In genomic region chr3:130694705-130695104, GRCm38 (mm10) we compare ENCODE assay signal across 21 mouse cellular contexts. TPM values are rescaled to one million over a fixed set of nuclear protein-coding genes. Genes with fewer than 3 reads are reported as not detected.
DNase-seq lines count a peak whose midpoint lies in the region; ATAC-seq and TF ChIP-seq lines count a peak whose summit lies in the region.
"Had no signal": no experiment of that assay in that cellular context is flagged by ENCODE, and none has a peak within 500 bp of the region (broad histone marks: within the 10 kb centered on the region; RNA-seq: fewer than 3 reads in every experiment).

No protein-coding gene starts in this region.

- peaks cover 4% of the 10 kb centered on the region; the same call in 1 of the 2 replicates for H3K79me2 ChIP-seq in MEL (ENCODE audit: control insufficient read depth, insufficient read depth, low read length, poor library complexity)

- ATAC-seq in forebrain, postnatal 0 days: peak; percentile 43
- no peak; the same call in 1 of the 2 replicates for ATAC-seq in forebrain, embryonic 16.5 days
- ATAC-seq in midbrain, embryonic 14.5 days (ENCODE audit: low FRiP score, low TSS enrichment): peak; percentile 32; the same call in 1 of the 2 replicates
- ATAC-seq in midbrain, embryonic 16.5 days: no peak
- ATAC-seq: liver, postnatal 0 days had no signal

- no peak for TF ChIP-seq CTCF in forebrain, postnatal 0 days (IDR thresholded peaks at IDR 0.05; ENCODE audit: low read depth)
- TF ChIP-seq CTCF in MEL (IDR thresholded peaks at IDR 0.05 in 2 of 3, conservative IDR thresholded peaks at IDR 0.05 in 1 of 3; ENCODE audit: control insufficient read depth in 1 of 3, insufficient read depth in 1 of 3, low read depth in 2 of 3, low read length in 3 of 3, poor library complexity in 1 of 3, severe bottlenecking in 1 of 3): no peak

- TF ChIP-seq RAD21 in MEL (IDR thresholded peaks at IDR 0.05; ENCODE audit: low read depth, low read length): no peak

- H3K4me3 ChIP-seq in forebrain, postnatal 0 days (ENCODE audit: low read depth, low read length): no peak overlapping the region
- no peak overlapping the region for H3K4me3 ChIP-seq in forebrain, embryonic 16.5 days (replicated peaks; ENCODE audit: low read length)
- no peak overlapping the region for H3K4me3 ChIP-seq in midbrain, embryonic 14.5 days (replicated peaks; ENCODE audit: low read depth, low read length)
- no peak overlapping the region for H3K4me3 ChIP-seq in midbrain, embryonic 16.5 days (ENCODE audit: low read depth, low read length)
- no peak overlapping the region for H3K4me3 ChIP-seq in MEL (ENCODE audit: control insufficient read depth in 1 of 2, insufficient read depth in 1 of 2, low read depth in 2 of 2, low read length in 2 of 2)
- H3K4me3 ChIP-seq: embryonic facial prominence, embryonic 13.5 days; hindbrain, embryonic 13.5 days; kidney, embryonic 15.5 days; megakaryocyte, embryonic 14.5 days; myocyte had no signal

- WGBS in forebrain, postnatal 0 days: 94% methylated on average over 7 of the region's 7 CpGs
- 96% methylated on average over 7 of the region's 7 CpGs for WGBS in forebrain, embryonic 16.5 days
- WGBS in midbrain, embryonic 14.5 days: 95% methylated on average over 7 of the region's 7 CpGs
- WGBS in midbrain, embryonic 16.5 days: 92% methylated on average over 7 of the region's 7 CpGs

- no peak overlapping the region for H3K9ac ChIP-seq in forebrain, postnatal 0 days
- H3K9ac ChIP-seq in forebrain, embryonic 16.5 days (replicated peaks; ENCODE audit: low read depth, low read length): no peak overlapping the region
- no peak overlapping the region for H3K9ac ChIP-seq in midbrain, embryonic 14.5 days (replicated peaks; ENCODE audit: low read length)
- no peak overlapping the region for H3K9ac ChIP-seq in midbrain, embryonic 16.5 days (ENCODE audit: low read depth, low read length)
- H3K9ac ChIP-seq in MEL (ENCODE audit: control insufficient read depth, low read depth, low read length, poor library complexity, severe bottlenecking): no peak overlapping the region
- H3K9ac ChIP-seq: embryonic facial prominence, embryonic 13.5 days; hindbrain, embryonic 13.5 days; kidney, embryonic 15.5 days; liver, postnatal 0 days had no signal

- no peaks in the 10 kb centered on the region for H3K27me3 ChIP-seq in forebrain, postnatal 0 days (ENCODE audit: insufficient read depth, low read length)
- no peaks in the 10 kb centered on the region for H3K27me3 ChIP-seq in forebrain, embryonic 16.5 days (replicated peaks; ENCODE audit: control insufficient read depth, insufficient read depth, low read length)
- H3K27me3 ChIP-seq in midbrain, embryonic 14.5 days (ENCODE audit: control insufficient read depth, insufficient read depth, low read length): no peaks in the 10 kb centered on the region
- no peaks in the 10 kb centered on the region for H3K27me3 ChIP-seq in midbrain, embryonic 16.5 days (ENCODE audit: control insufficient read depth, insufficient read depth, low read depth, low read length)
- H3K27me3 ChIP-seq in MEL (ENCODE audit: control insufficient read depth in 1 of 2, insufficient read depth in 2 of 2, low read length in 2 of 2): no peaks in the 10 kb centered on the region
- H3K27me3 ChIP-seq in splenic B cell, adult 2 months (ENCODE audit: control insufficient read depth, insufficient read depth, low read length, poor library complexity, severe bottlenecking): no peaks in the 10 kb centered on the region
- H3K27me3 ChIP-seq: embryonic facial prominence, embryonic 13.5 days; hindbrain, embryonic 13.5 days; kidney, embryonic 15.5 days; megakaryocyte, embryonic 14.5 days had no signal

- peaks cover 22% of the 10 kb centered on the region for H3K36me3 ChIP-seq in forebrain, postnatal 0 days (ENCODE audit: insufficient read depth)
- H3K36me3 ChIP-seq in forebrain, embryonic 16.5 days (ENCODE audit: control insufficient read depth, insufficient read depth): peaks cover 9% of the 10 kb centered on the region; the same call in 1 of the 2 replicates
- peaks cover 38% of the 10 kb centered on the region for H3K36me3 ChIP-seq in midbrain, embryonic 14.5 days (ENCODE audit: control insufficient read depth, insufficient read depth, low read length)
- peaks cover 4% of the 10 kb centered on the region; the same call in 1 of the 2 replicates for H3K36me3 ChIP-seq in midbrain, embryonic 16.5 days (ENCODE audit: control insufficient read depth, insufficient read depth, low read length)
- H3K36me3 ChIP-seq in MEL (ENCODE audit: control insufficient read depth in 1 of 2, insufficient read depth in 2 of 2, low read length in 2 of 2): peaks cover 0 to 16% of the 10 kb centered on the region in 2 experiments; a peak in 3 of 4 replicates
- H3K36me3 ChIP-seq in splenic B cell, adult 2 months (ENCODE audit: control insufficient read depth, insufficient read depth, low read length, poor library complexity, severe bottlenecking): 0 out of 2 replicates have a peak, but pooled peaks cover 2% of the 10 kb centered on the region

- H3K9me3 ChIP-seq in forebrain, postnatal 0 days (ENCODE audit: low read length): no peaks in the 10 kb centered on the region
- no peaks in the 10 kb centered on the region for H3K9me3 ChIP-seq in forebrain, embryonic 16.5 days (ENCODE audit: control insufficient read depth, low read length)
- no peaks in the 10 kb centered on the region for H3K9me3 ChIP-seq in midbrain, embryonic 14.5 days (ENCODE audit: control insufficient read depth, low read length)
- H3K9me3 ChIP-seq in midbrain, embryonic 16.5 days (replicated peaks; ENCODE audit: control insufficient read depth, low read length, poor library complexity, severe bottlenecking): no peaks in the 10 kb centered on the region
- no peaks in the 10 kb centered on the region for H3K9me3 ChIP-seq in MEL (replicated peaks; ENCODE audit: insufficient read depth, low read length)
- H3K9me3 ChIP-seq: embryonic facial prominence, embryonic 13.5 days; G1E; hindbrain, embryonic 13.5 days; kidney, embryonic 15.5 days; megakaryocyte, embryonic 14.5 days had no signal

- no peak for TF ChIP-seq EP300 in MEL (IDR thresholded peaks at IDR 0.05; ENCODE audit: low read depth in 1 of 2, low read length in 2 of 2)

- H3K27ac ChIP-seq in forebrain, postnatal 0 days (ENCODE audit: low read depth, low read length): no peak overlapping the region
- H3K27ac ChIP-seq in forebrain, embryonic 16.5 days (ENCODE audit: low read length): no peak overlapping the region
- H3K27ac ChIP-seq in midbrain, embryonic 14.5 days (replicated peaks; ENCODE audit: low read depth, low read length): no peak overlapping the region
- no peak overlapping the region for H3K27ac ChIP-seq in midbrain, embryonic 16.5 days (ENCODE audit: low read length)
- peak overlapping the region; percentile 33 for H3K27ac ChIP-seq in MEL (ENCODE audit: control insufficient read depth, low read depth, low read length)
- H3K27ac ChIP-seq: embryonic facial prominence, embryonic 13.5 days; hindbrain, embryonic 13.5 days; kidney, embryonic 15.5 days had no signal

- H3K4me2 ChIP-seq in forebrain, postnatal 0 days (ENCODE audit: low read depth): no peak overlapping the region
- H3K4me2 ChIP-seq in forebrain, embryonic 16.5 days (ENCODE audit: low read length): no peak overlapping the region
- no peak overlapping the region for H3K4me2 ChIP-seq in midbrain, embryonic 14.5 days (ENCODE audit: low read length)
- H3K4me2 ChIP-seq in midbrain, embryonic 16.5 days (ENCODE audit: low read length): no peak overlapping the region
- H3K4me2 ChIP-seq: embryonic facial prominence, embryonic 13.5 days; hindbrain, embryonic 13.5 days; kidney, embryonic 15.5 days had no signal

- H3K4me1 ChIP-seq in forebrain, postnatal 0 days (ENCODE audit: insufficient read depth): no peaks in the 10 kb centered on the region
- 0 out of 2 replicates have a peak, but pooled peaks cover 3% of the 10 kb centered on the region for H3K4me1 ChIP-seq in forebrain, embryonic 16.5 days (replicated peaks; ENCODE audit: control insufficient read depth, insufficient read depth, low read length)
- peaks cover 7% of the 10 kb centered on the region; the same call in 1 of the 2 replicates for H3K4me1 ChIP-seq in midbrain, embryonic 14.5 days (ENCODE audit: control insufficient read depth, insufficient read depth, low read length)
- 0 out of 2 replicates have a peak, but pooled peaks cover 4% of the 10 kb centered on the region for H3K4me1 ChIP-seq in midbrain, embryonic 16.5 days (ENCODE audit: control insufficient read depth, insufficient read depth, low read length)
- peaks cover 6 to 25% of the 10 kb centered on the region in 2 experiments for H3K4me1 ChIP-seq in MEL (ENCODE audit: control insufficient read depth in 1 of 2, insufficient read depth in 2 of 2, low read length in 2 of 2)

- DNase-seq in forebrain, postnatal 0 days: no peak
- no peak for DNase-seq in midbrain, embryonic 14.5 days
- peak; percentile 60 for DNase-seq in MEL (ENCODE audit: low read depth, low spot score)
- peak; percentile 15 for DNase-seq in splenic B cell, adult 2 months (ENCODE audit: low read depth, low spot score)
- DNase-seq in adrenal gland, postnatal 10 days: no peak
- DNase-seq in spleen, adult 18-20 months: no peak
- DNase-seq: adrenal gland, postnatal 25 days; cerebellum, adult 9-10 months; gastrocnemius, postnatal 14 days; liver, postnatal 0 days; lung, postnatal 14 days; right cerebral cortex, adult 18-20 months; thymus, postnatal 25 days had no signal

- TF ChIP-seq POLR2A in MEL (IDR thresholded peaks at IDR 0.05; ENCODE audit: control insufficient read depth in 1 of 2, insufficient read depth in 1 of 2, low read depth in 1 of 2, low read length in 2 of 2, poor library complexity in 1 of 2): no peak

RNA-seq across cellular contexts. Expression of gene Ostc, which starts 14.5 kb away (rescaled TPM):
- 118 and 146 TPM in 2 replicates for total RNA-seq in forebrain, postnatal 0 days (2014; rRNA removed)
- polyA plus RNA-seq in forebrain, postnatal 0 days (2015; fragmentation: Nextera tagmentation; extraction: Ambion mirVana): 186 and 197 TPM in 2 replicates
- 235 and 243 TPM in 2 replicates for polyA plus RNA-seq in forebrain, embryonic 16.5 days (2015; fragmentation: Nextera tagmentation; extraction: Ambion mirVana)
- polyA plus RNA-seq in midbrain, embryonic 14.5 days (2014; fragmentation: Nextera tagmentation; extraction: Ambion mirVana): 223 and 240 TPM in 2 replicates
- 192 and 200 TPM in 2 replicates for polyA plus RNA-seq in midbrain, embryonic 16.5 days (2015; fragmentation: Nextera tagmentation; extraction: Ambion mirVana)
- 185 and 196 TPM in 2 replicates for total RNA-seq in MEL (2012; rRNA removed)
- 100 to 1,000 TPM in 1 of 2 experiments, not detected in 1; 199 TPM for polyA plus RNA-seq in MEL (2012; ENCODE audit: insufficient read depth in 1 of 2, insufficient read length in 2 of 2, low read depth in 1 of 2, low replicate concordance in 2 of 2, missing spikeins in 1 of 2)
- total RNA-seq in adrenal gland, postnatal 10 days (2021): 100 to 1,000 TPM in 1 of 2 experiments, 10 to 100 TPM in 1; 88.9 to 114 TPM

RNA-seq across cellular contexts. Expression of gene Rpl34, which starts 35.5 kb away (rescaled TPM):
- total RNA-seq in forebrain, postnatal 0 days (2014; rRNA removed): 609 and 774 TPM in 2 replicates
- 566 and 750 TPM in 2 replicates for polyA plus RNA-seq in forebrain, postnatal 0 days (2015; fragmentation: Nextera tagmentation; extraction: Ambion mirVana)
- polyA plus RNA-seq in forebrain, embryonic 16.5 days (2015; fragmentation: Nextera tagmentation; extraction: Ambion mirVana): 526 and 528 TPM in 2 replicates
- 612 and 730 TPM in 2 replicates for polyA plus RNA-seq in midbrain, embryonic 14.5 days (2014; fragmentation: Nextera tagmentation; extraction: Ambion mirVana)
- 459 and 464 TPM in 2 replicates for polyA plus RNA-seq in midbrain, embryonic 16.5 days (2015; fragmentation: Nextera tagmentation; extraction: Ambion mirVana)
- 1,619 and 1,639 TPM in 2 replicates for total RNA-seq in MEL (2012; rRNA removed)
- 100 to 1,000 TPM; 451 to 895 TPM for polyA plus RNA-seq in MEL (2012; ENCODE audit: insufficient read depth in 1 of 2, insufficient read length in 2 of 2, low read depth in 1 of 2, low replicate concordance in 2 of 2, missing spikeins in 1 of 2)
- total RNA-seq in adrenal gland, postnatal 10 days (2021): 100 to 1,000 TPM; 787 to 809 TPM

Comparison
In these comparisons a context has a peak if more than half of its experiments do, and no peak if none do; other contexts are left out.
1. ATAC-seq: peak in forebrain, postnatal 0 days (single experiment) and midbrain, embryonic 14.5 days (single experiment); none in forebrain, embryonic 16.5 days (single experiment) and midbrain, embryonic 16.5 days (single experiment).
2. DNase-seq: peak in MEL (single experiment) and splenic B cell, adult 2 months (single experiment); none in forebrain, postnatal 0 days (single experiment), midbrain, embryonic 14.5 days (single experiment), adrenal gland, postnatal 10 days (single experiment) and spleen, adult 18-20 months (0 of 2).